Mouse (Mus musculus): ENCODE measurements around the gene Fank1. TPM values are rescaled to one million over a fixed set of nuclear protein-coding genes. Genes with fewer than 3 reads are reported as not detected.
"Not testable (repeated sequence)": the region's sequence is repeated elsewhere in the genome, so short reads cannot be mapped to it uniquely, and the experiment has no call there.

Fank1 gene
- polyA plus RNA-seq, 1 experiment: not detected

DNA sequence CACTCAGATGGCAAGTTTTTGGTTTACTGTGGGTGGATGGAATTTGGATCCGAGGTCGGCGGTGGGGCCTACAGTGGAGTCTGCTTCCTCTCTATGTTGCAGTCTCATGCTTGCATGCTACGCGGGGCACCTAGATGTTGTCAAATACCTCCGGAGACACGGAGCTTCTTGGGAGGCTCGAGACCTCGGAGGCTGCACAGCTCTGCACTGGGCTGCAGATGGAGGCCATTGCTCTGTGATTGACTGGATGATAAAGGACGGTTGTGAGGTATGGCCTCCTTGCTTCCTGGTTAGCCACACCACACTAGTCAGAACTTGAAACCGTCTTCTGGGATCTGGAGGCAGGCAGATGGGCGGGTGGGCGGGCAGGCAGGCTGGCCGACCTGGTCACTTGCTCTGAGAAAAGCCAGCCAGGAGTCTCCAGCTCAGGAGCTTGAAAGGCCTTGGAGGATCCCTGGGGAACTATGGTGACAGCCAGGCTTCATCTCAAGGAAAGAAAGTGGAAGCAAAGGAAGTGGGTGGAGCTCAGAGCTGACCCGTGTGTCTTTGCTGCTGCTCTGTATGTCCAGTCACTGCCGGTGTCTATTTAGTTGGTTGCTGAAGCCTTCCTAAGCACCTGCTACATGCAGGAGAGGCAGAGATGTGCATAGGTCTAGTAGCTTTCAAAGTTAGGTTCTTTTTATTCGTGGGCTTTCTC, 100.1 kb downstream of the Fank1 start:
- Histone ChIP-seq H3K27ac (replicated peaks; ENCODE audit: low read depth, low read length) (no peak overlapping the region), H3K4me3 (ENCODE audit: insufficient read depth, low read depth, low read length) (no peak overlapping the region), H3K4me1 (ENCODE audit: control insufficient read depth, insufficient read depth, insufficient read length, low read length) (no peaks in the 10 kb centered on the region)

GRCm38 (mm10) chr7:133879761-133880160, 103.1 kb downstream of the Fank1 start:
- no peaks in the 10 kb centered on the region for H3K4me1 ChIP-seq (ENCODE audit: control insufficient read depth, insufficient read depth, insufficient read length, low read length)
- H3K27ac ChIP-seq (replicated peaks; ENCODE audit: low read depth, low read length): no peak overlapping the region
- H3K4me3 ChIP-seq (ENCODE audit: insufficient read depth, low read depth, low read length): no peak overlapping the region

GRCm38 (mm10) chr7:133884759-133885431, 108.2 kb downstream of the Fank1 start:
- not testable (repeated sequence) for H3K4me3 ChIP-seq (ENCODE audit: insufficient read depth, low read depth, low read length); H3K4me1 ChIP-seq (ENCODE audit: control insufficient read depth, insufficient read depth, insufficient read length, low read length); H3K27ac ChIP-seq (replicated peaks; ENCODE audit: low read depth, low read length)

GRCm38 (mm10) chr7:133888926-133889920, 112.6 kb downstream of the Fank1 start:
- Histone ChIP-seq H3K27ac (replicated peaks; ENCODE audit: low read depth, low read length) (no peak overlapping the region), H3K4me3 (ENCODE audit: insufficient read depth, low read depth, low read length) (no peak overlapping the region), H3K4me1 (ENCODE audit: control insufficient read depth, insufficient read depth, insufficient read length, low read length) (no peaks in the 10 kb centered on the region)

GRCm38 (mm10) chr7:133889986-133890385, 113.3 kb downstream of the Fank1 start:
- H3K4me1 ChIP-seq (ENCODE audit: control insufficient read depth, insufficient read depth, insufficient read length, low read length): no peaks in the 10 kb centered on the region
- H3K4me3 ChIP-seq (ENCODE audit: insufficient read depth, low read depth, low read length): no peak overlapping the region
- no peak overlapping the region for H3K27ac ChIP-seq (replicated peaks; ENCODE audit: low read depth, low read length)

DNA sequence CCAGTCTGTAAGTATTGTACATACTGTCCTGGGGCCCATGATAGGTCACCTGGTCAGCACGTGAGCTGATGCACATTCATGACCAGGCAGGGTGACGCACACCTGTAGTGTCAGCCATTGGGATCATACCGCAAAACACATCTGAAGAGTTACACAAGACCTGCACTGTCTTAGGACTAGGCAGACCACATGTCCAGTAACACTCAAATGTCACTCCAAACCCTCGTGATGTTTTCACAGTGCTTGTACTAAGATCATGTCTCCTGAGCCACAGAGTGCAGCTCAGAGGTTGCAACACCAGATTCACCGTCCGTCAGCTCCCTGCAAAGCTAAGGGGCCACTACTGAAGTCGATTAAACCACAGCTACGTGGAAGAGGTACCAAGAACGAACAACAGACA, 114.6 kb downstream of the Fank1 start:
- Histone ChIP-seq H3K4me1 (ENCODE audit: control insufficient read depth, insufficient read depth, insufficient read length, low read length) (no peaks in the 10 kb centered on the region), H3K27ac (replicated peaks; ENCODE audit: low read depth, low read length) (no peak overlapping the region), H3K4me3 (ENCODE audit: insufficient read depth, low read depth, low read length) (no peak overlapping the region)

- H3K4me1 ChIP-seq (ENCODE audit: control insufficient read depth, insufficient read depth, insufficient read length, low read length): no peaks in the 10 kb centered on the region
- no peak overlapping the region for H3K4me3 ChIP-seq (ENCODE audit: insufficient read depth, low read depth, low read length)
- H3K27ac ChIP-seq (replicated peaks; ENCODE audit: low read depth, low read length): no peak overlapping the region
Measured at GRCm38 (mm10) chr7:133891796-133892195, 115.1 kb downstream of the Fank1 start.

DNA sequence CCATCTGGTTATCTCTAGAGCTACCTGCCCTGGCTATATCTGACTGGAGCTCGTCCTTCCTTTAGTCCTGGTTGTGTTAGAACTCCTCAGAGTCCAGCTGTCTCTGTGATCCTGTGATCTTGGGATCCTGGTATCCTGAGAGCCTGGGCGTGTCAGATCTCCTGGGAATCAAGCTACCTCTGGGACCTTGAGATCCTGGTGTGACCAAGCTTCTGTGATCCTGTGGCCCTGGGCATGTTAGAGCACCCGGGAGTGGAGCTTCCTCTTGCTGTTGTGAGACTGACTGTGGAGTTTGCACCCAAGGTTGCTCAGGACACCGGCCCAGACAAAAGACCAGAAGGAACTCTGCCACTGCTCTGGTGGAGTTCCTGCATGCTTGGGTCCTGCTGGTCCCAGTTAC, 122.7 kb downstream of the Fank1 start:
- Histone ChIP-seq H3K27ac (replicated peaks; ENCODE audit: low read depth, low read length) (no peak overlapping the region), H3K4me1 (ENCODE audit: control insufficient read depth, insufficient read depth, insufficient read length, low read length) (no peaks in the 10 kb centered on the region), H3K4me3 (ENCODE audit: insufficient read depth, low read depth, low read length) (no peak overlapping the region)

- H3K4me3 ChIP-seq (ENCODE audit: insufficient read depth, low read depth, low read length): no peak overlapping the region
- H3K27ac ChIP-seq (replicated peaks; ENCODE audit: low read depth, low read length): no peak overlapping the region
- no peaks in the 10 kb centered on the region for H3K4me1 ChIP-seq (ENCODE audit: control insufficient read depth, insufficient read depth, insufficient read length, low read length)
Measured at GRCm38 (mm10) chr7:133908966-133909365, 132.3 kb downstream of the Fank1 start.

GRCm38 (mm10) chr7:133909833-133910375, 133.2 kb downstream of the Fank1 start:
- H3K4me3 ChIP-seq (ENCODE audit: insufficient read depth, low read depth, low read length): no peak overlapping the region

GRCm38 (mm10) chr7:133911881-133912280, 135.2 kb downstream of the Fank1 start:
- Histone ChIP-seq H3K4me3 (ENCODE audit: insufficient read depth, low read depth, low read length) (no peak overlapping the region), H3K27ac (replicated peaks; ENCODE audit: low read depth, low read length) (no peak overlapping the region), H3K4me1 (ENCODE audit: control insufficient read depth, insufficient read depth, insufficient read length, low read length) (no peaks in the 10 kb centered on the region)

More at GRCm38 (mm10) chr7:133909833-133910375, 133.2 kb downstream of the Fank1 start:
- Histone ChIP-seq H3K4me1 (ENCODE audit: control insufficient read depth, insufficient read depth, insufficient read length, low read length) (no peaks in the 10 kb centered on the region), H3K27ac (replicated peaks; ENCODE audit: low read depth, low read length) (no peak overlapping the region)

DNA sequence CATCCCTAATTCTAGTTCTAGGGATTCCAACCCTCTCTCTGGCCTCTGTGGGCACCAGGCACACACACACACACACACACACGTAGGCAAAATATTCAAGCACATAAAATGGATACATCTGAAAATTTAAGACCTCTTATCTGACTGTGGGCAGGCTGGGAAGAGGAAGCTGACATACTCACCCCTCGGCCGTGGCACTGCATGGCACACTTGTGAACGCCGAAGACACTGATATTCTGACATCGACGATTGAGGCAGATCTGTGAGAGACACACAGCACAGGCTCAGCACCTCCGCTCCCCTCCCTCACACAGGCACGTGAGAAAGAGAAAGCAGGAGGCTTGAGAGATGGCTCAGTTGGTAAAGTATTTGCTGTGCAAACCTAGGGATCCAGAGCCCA, 139.6 kb downstream of the Fank1 start:
- H3K4me1 ChIP-seq (ENCODE audit: control insufficient read depth, insufficient read depth, insufficient read length, low read length): peaks cover 12% of the 10 kb centered on the region; the same call in 1 of the 2 replicates
- H3K4me3 ChIP-seq (ENCODE audit: insufficient read depth, low read depth, low read length): no peak overlapping the region
- H3K27ac ChIP-seq (replicated peaks; ENCODE audit: low read depth, low read length): no peak overlapping the region

GRCm38 (mm10) chr7:133919306-133919705, 142.6 kb downstream of the Fank1 start:
- Histone ChIP-seq H3K4me1 (ENCODE audit: control insufficient read depth, insufficient read depth, insufficient read length, low read length) (peaks cover 12% of the 10 kb centered on the region; the same call in 1 of the 2 replicates), H3K4me3 (ENCODE audit: insufficient read depth, low read depth, low read length) (no peak overlapping the region), H3K27ac (replicated peaks; ENCODE audit: low read depth, low read length) (no peak overlapping the region)

GRCm38 (mm10) chr7:133919918-133920317, 143.3 kb downstream of the Fank1 start:
- peaks cover 12% of the 10 kb centered on the region; the same call in 1 of the 2 replicates for H3K4me1 ChIP-seq (ENCODE audit: control insufficient read depth, insufficient read depth, insufficient read length, low read length)
- no peak overlapping the region for H3K4me3 ChIP-seq (ENCODE audit: insufficient read depth, low read depth, low read length)
- H3K27ac ChIP-seq (replicated peaks; ENCODE audit: low read depth, low read length): no peak overlapping the region

DNA sequence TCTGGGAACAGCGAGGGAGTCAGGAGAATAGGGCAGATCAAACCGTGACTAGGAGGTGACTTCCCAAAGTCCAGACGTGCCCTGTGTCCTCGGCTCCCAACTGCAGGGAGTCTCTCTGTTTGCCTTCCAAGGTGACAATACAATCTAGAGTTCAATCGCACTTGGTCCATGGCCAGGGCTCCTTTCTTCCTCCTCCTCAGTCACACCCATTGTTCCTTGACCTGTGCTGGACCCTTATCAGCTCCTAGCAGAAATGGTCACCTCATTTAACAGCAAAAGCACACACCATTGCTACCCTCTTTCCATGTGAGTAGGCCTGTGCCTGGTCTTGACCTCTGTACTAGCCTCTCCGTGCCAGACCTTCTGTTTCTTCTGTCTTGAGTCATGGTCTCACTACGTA, 144.1 kb downstream of the Fank1 start:
- H3K4me1 ChIP-seq (ENCODE audit: control insufficient read depth, insufficient read depth, insufficient read length, low read length): peaks cover 12% of the 10 kb centered on the region; the same call in 1 of the 2 replicates
- no peak overlapping the region for H3K4me3 ChIP-seq (ENCODE audit: insufficient read depth, low read depth, low read length)
- H3K27ac ChIP-seq (replicated peaks; ENCODE audit: low read depth, low read length): no peak overlapping the region
